Mouse (Mus musculus) heart, embryonic 10.5 days (tissue): ENCODE results near the gene Cfap74. TPM values are rescaled to one million over a fixed set of nuclear protein-coding genes. Genes with fewer than 3 reads are reported as not detected.
"Not testable (repeated sequence)": the region's sequence is repeated elsewhere in the genome, so short reads cannot be mapped to it uniquely, and the experiment has no call there.

Experiments
- DNase-seq: peaks from one replicate; pipeline ENCODE4 v3.0.0-alpha.2; 2017; ENCODE audit warnings: low spot score
- H3K27ac ChIP-seq: fragments of 300-500 bp; sonication (generic); 2 replicates; pipeline ENCODE4 v1.5.1; 2016; ENCODE audit warnings: mild to moderate bottlenecking
- H3K27me3 ChIP-seq: fragments of 300-500 bp; sonication (generic); 2 replicates; pipeline ENCODE4 v1.6.1; 2016; ENCODE audit warnings: mild to moderate bottlenecking; ENCODE audit not compliant: poor library complexity, insufficient read depth, severe bottlenecking
- H3K36me3 ChIP-seq: fragments of 300-500 bp; sonication (generic); 2 replicates; pipeline ENCODE4 v1.6.1; 2016; ENCODE audit warnings: mild to moderate bottlenecking, moderate library complexity
- H3K4me1 ChIP-seq: fragments of 300-500 bp; sonication (generic); 2 replicates; pipeline ENCODE4 v1.6.1; 2016; ENCODE audit warnings: mild to moderate bottlenecking
- H3K4me3 ChIP-seq: fragments of 300-500 bp; sonication (generic); 2 replicates; pipeline ENCODE4 v1.5.1; 2016; ENCODE audit warnings: mild to moderate bottlenecking, moderate library complexity
- H3K9me3 ChIP-seq: fragments of 300-500 bp; sonication (generic); 2 replicates; pipeline ENCODE4 v1.6.1; 2016; ENCODE audit warnings: mild to moderate bottlenecking, moderate library complexity
- WGBS: fragments of 180-500 bp; shearing (Covaris S2); methylation state at CpG from one replicate; pipeline ENCODE4 v1.1.7; 2016; 5-methylcytosine and 5-hydroxymethylcytosine counted together
- polyA plus RNA-seq: library from polyadenylated mRNA; unstranded; fragments of >200 nt; fragmentation: Nextera tagmentation; extraction: Ambion mirVana; gene quantifications from 2 replicates; pipeline ENCODE4 v1.2.1, GENCODE M21; 2016

Cfap74 gene
- polyA plus RNA-seq, 1 experiment from 2014 or later = 3.3 TPM

DNA sequence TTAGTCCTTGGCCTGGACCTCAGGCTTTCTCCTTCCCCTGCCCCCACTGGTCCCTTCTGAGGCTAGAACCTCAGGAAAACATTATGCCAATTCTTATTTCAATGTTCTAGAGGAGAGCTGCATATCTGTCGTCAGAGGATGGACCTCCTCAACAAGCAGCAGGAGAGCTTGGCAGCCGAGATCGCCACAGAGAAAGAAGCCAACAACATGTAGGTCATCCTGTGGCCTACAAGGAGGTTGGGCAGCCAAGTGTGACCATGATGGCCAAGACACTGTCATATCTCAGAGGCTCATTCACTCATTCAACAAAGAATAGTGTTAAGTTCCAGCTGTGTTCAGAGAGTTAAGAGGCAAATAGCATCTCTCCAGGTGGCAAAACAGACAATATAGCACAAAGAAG, 11.1 kb downstream of the Cfap74 start:
- Histone ChIP-seq H3K27ac (no peak overlapping the region), H3K9me3 (no peaks in the 10 kb centered on the region), H3K4me3 (no peak overlapping the region), H3K4me1 (no peaks in the 10 kb centered on the region), H3K36me3 (no peaks in the 10 kb centered on the region), H3K27me3 (no peaks in the 10 kb centered on the region)
- no peak for DNase-seq
- 79% methylated on average over 3 of the region's 3 CpGs for WGBS

DNA sequence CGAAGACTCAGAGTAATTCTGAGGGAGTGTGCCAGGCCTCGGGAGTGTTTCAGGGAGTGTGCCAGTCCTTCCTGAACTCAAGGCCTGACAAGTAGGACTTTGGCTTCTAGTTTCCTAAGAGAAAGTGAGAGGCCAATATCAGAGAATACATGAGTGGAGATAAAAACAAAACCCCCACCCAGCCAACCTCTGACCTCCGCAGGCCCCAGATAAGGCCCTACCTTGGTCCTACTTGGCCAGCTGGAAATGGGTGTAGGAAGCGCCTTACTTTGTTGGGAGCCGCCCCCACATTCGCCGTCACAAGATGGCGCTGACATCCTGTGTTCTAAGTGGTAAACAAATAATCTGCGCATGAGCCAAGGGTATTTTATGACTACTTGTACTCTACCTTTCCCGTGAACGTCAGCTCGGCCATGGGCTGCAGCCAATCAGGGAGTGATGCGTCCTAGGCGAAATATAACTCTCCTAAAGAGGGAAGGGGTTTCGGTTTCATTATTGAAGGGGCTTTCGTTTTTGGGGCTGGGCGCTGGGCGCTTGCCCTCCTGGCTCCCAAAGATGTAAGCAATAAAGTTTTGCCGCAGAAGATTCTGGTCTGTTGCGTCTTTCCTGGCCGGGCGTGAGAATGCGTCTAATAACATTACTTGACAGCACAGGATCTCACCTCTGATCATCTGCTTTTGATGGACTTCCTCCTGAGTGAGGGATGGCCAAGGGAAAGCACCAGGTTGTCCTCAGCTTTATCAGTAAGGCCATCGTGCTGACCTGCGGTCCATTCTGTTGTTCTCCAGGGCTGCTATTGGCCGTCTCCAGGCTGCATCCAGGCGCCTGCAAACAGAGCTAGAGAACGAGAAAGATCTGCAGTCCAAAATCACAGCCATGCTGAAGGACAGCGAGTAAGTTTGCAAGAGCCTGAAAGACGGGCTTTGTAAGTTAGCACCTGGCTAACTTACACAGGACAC, 12.7 kb downstream of the Cfap74 start:
- WGBS = 75% methylated on average over 21 of the region's 30 CpGs
- H3K4me1 ChIP-seq, H3K27ac ChIP-seq, H3K27me3 ChIP-seq, H3K4me3 ChIP-seq, DNase-seq, H3K9me3 ChIP-seq, H3K36me3 ChIP-seq: not testable (repeated sequence)

DNA sequence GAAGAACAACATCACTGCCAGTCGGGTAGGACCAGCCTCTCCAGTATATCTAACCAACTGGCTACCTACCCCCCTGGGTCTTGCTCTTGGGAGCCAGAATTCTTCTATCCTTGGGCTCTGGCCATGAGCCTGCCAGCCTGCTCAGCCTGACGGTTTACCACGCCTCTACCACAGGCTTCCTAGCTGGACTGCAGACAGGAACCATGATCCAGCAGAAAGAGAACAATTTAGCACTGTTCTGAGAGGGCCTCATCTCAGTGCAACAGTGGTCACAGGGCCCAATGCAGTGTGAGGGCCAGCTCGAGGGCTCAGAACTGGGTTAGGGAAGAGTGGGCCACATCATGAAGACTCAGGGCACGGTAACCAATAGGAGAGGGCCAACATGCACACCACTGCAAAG, 15.0 kb downstream of the Cfap74 start:
- DNase-seq = no peak
- H3K27ac ChIP-seq = no peak overlapping the region
- no peaks in the 10 kb centered on the region for H3K9me3 ChIP-seq
- no peak overlapping the region for H3K4me3 ChIP-seq
- no peaks in the 10 kb centered on the region; the same call in 1 of the 2 replicates for H3K27me3 ChIP-seq
- no peaks in the 10 kb centered on the region for H3K4me1 ChIP-seq
- 78% methylated on average over 5 of the region's 5 CpGs for WGBS
- H3K36me3 ChIP-seq = no peaks in the 10 kb centered on the region

- no peak overlapping the region for H3K4me3 ChIP-seq
- WGBS = 77% methylated on average over 6 of the region's 6 CpGs
- no peaks in the 10 kb centered on the region for H3K36me3 ChIP-seq
- H3K27me3 ChIP-seq = no peaks in the 10 kb centered on the region; the same call in 1 of the 2 replicates
- 0 out of 2 replicates have a peak overlapping the region, but pooled peaks have one; percentile 42 for H3K27ac ChIP-seq
- H3K9me3 ChIP-seq = no peaks in the 10 kb centered on the region
- no peak for DNase-seq
- H3K4me1 ChIP-seq = no peaks in the 10 kb centered on the region
Measured at GRCm38 (mm10) chr4:155426272-155426671, 17.3 kb downstream of the Cfap74 start.

- Histone ChIP-seq H3K4me1 (no peaks in the 10 kb centered on the region), H3K36me3 (no peaks in the 10 kb centered on the region), H3K27me3 (no peaks in the 10 kb centered on the region; the same call in 1 of the 2 replicates), H3K27ac (no peak overlapping the region), H3K4me3 (no peak overlapping the region), H3K9me3 (no peaks in the 10 kb centered on the region)
- DNase-seq = no peak
Measured at GRCm38 (mm10) chr4:155428442-155428841, 19.5 kb downstream of the Cfap74 start.

DNA sequence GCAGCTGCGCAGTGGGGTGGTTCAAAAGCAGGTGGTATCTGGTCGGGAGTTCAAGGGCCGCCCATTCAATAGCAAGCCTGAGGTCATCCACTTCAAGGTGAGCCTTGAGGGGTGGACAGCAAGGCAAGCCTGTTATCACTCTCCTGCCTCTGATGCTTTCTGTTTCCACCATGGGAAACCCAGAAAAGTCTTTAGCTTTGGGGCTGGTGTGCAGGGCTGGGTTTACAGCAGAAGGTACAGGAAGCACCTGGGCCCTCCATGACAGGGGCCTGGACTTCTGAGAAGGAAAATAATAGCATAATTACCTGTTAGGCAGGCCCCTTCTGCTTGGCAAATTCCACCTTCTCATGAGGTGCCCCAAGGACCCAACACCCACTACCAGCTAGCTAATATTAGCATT, 20.2 kb downstream of the Cfap74 start:
- no peak overlapping the region for H3K4me3 ChIP-seq
- H3K9me3 ChIP-seq = no peaks in the 10 kb centered on the region

GRCm38 (mm10) chr4:155432358-155432757, 23.4 kb downstream of the Cfap74 start:
- DNase-seq = no peak
- Histone ChIP-seq H3K27me3 (no peaks in the 10 kb centered on the region), H3K27ac (no peak overlapping the region), H3K4me1 (no peaks in the 10 kb centered on the region), H3K4me3 (no peak overlapping the region), H3K36me3 (no peaks in the 10 kb centered on the region), H3K9me3 (no peaks in the 10 kb centered on the region)
- 80% methylated on average over 6 of the region's 6 CpGs for WGBS

More for the DNA sequence above, 20.2 kb downstream of the Cfap74 start:
- 68% methylated on average over 3 of the region's 3 CpGs for WGBS
- DNase-seq = no peak
- Histone ChIP-seq H3K4me1 (no peaks in the 10 kb centered on the region), H3K27ac (no peak overlapping the region), H3K36me3 (no peaks in the 10 kb centered on the region), H3K27me3 (no peaks in the 10 kb centered on the region; the same call in 1 of the 2 replicates)

GRCm38 (mm10) chr4:155433993-155434392, 25.0 kb downstream of the Cfap74 start:
- WGBS = 67% methylated on average over 5 of the region's 5 CpGs
- Histone ChIP-seq H3K27ac (no peak overlapping the region), H3K36me3 (no peaks in the 10 kb centered on the region), H3K4me1 (no peaks in the 10 kb centered on the region), H3K27me3 (no peaks in the 10 kb centered on the region), H3K4me3 (no peak overlapping the region), H3K9me3 (no peaks in the 10 kb centered on the region)
- no peak for DNase-seq

GRCm38 (mm10) chr4:155442808-155443207, 33.8 kb downstream of the Cfap74 start:
- Histone ChIP-seq H3K27ac (no peak overlapping the region), H3K4me1 (no peaks in the 10 kb centered on the region), H3K36me3 (no peaks in the 10 kb centered on the region), H3K9me3 (no peaks in the 10 kb centered on the region), H3K4me3 (no peak overlapping the region), H3K27me3 (no peaks in the 10 kb centered on the region)
- WGBS = 66% methylated on average over 3 of the region's 3 CpGs
- no peak for DNase-seq

DNA sequence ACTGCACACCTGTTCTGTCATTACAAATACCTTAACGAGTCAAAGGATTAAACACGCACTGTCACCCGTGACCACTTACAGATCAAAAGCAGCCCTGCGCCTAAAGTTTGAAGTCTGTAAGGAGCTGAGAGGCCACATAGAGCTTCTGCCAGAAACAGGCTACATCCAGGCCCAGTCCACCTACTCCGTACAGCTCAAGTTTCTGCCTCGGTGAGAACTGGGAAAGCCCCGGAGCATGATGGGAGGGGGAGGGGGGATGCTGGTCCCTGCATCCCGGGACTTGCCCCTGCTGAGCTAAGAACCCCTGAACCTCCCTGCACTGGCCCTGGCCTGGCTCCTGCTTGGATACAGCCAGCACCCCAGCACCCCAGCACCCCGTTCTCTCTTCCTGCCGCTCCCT, 42.6 kb downstream of the Cfap74 start:
- no peaks in the 10 kb centered on the region for H3K27me3 ChIP-seq
- 35% methylated on average over 10 of the region's 10 CpGs for WGBS
- peaks cover 4% of the 10 kb centered on the region for H3K4me1 ChIP-seq
- H3K36me3 ChIP-seq = no peaks in the 10 kb centered on the region
- H3K4me3 ChIP-seq = no peak overlapping the region
- no peaks in the 10 kb centered on the region for H3K9me3 ChIP-seq
- no peak for DNase-seq
- no peak overlapping the region for H3K27ac ChIP-seq

DNA sequence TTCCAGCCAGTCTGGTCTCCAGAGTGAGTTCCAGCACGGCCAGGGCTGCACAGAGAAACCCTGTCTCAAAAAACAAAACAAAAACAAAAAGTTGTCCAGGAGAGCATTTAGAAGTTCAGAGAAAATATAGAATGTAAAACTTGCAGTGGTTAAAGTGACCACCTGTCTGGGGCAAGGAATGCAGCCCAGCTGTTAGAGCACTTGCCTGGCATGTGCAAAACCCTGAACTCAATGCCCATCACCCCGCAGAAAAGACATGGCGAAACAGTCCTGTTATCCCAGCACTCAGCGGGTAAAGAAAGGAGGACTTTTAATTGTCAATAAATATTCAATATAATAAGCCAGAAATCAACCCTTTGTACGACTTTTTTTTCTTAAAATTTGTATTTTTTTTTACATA, 49.6 kb downstream of the Cfap74 start:
- peaks cover 25% of the 10 kb centered on the region for H3K27me3 ChIP-seq
- no peaks in the 10 kb centered on the region for H3K36me3 ChIP-seq
- 74% methylated on average over 5 of the region's 5 CpGs for WGBS
- no peak for DNase-seq
- no peaks in the 10 kb centered on the region for H3K9me3 ChIP-seq
- no peak overlapping the region for H3K27ac ChIP-seq
- no peak overlapping the region for H3K4me3 ChIP-seq
- no peaks in the 10 kb centered on the region for H3K4me1 ChIP-seq

DNA sequence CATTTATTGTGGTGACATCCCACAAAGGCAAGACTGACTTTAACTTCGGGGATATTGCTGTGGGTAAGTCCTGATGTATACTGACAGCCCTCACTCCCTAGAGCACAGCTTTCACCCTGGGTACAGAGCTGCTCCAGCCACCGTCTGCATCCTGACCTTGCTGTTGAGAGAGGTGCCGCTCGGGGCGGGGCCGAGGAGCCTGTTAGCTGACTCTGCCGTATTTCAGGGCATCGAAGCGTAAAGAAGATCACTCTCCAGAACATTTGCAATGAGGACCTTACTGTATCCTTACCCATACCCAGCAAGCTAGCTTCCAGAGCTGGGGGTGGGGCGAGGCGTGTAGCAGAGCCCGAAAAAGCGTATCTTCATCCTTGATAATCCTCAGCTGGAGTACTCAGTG, 54.1 kb downstream of the Cfap74 start:
- H3K4me1 ChIP-seq = no peaks in the 10 kb centered on the region
- WGBS = 74% methylated on average over 13 of the region's 13 CpGs

DNA sequence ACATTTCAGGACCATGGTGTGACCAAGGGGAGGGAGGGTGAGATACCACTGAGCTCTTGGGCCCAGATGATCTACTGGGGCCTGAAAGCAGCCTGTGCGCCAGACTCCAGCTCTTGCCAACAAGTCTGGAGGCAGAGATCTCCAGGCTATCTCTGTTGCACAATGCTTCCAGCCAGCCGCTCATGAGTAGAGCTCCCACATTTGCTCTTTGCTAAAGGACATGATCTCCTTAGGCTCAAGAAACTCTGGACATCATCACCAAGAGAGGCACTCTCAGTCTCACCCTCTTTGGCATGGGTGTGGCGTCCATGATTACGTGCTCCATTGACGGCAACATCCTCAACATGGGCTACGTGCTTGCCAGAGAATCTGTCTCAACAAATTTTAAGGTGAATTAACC, 54.6 kb downstream of the Cfap74 start:
- Histone ChIP-seq H3K27me3 (peaks cover 59% of the 10 kb centered on the region), H3K4me3 (no peak overlapping the region), H3K27ac (no peak overlapping the region), H3K36me3 (no peaks in the 10 kb centered on the region), H3K4me1 (no peaks in the 10 kb centered on the region), H3K9me3 (no peaks in the 10 kb centered on the region)
- DNase-seq = no peak
- 78% methylated on average over 6 of the region's 6 CpGs for WGBS

More for the DNA sequence above, 54.1 kb downstream of the Cfap74 start:
- H3K4me3 ChIP-seq = no peak overlapping the region
- H3K27ac ChIP-seq = no peak overlapping the region
- no peaks in the 10 kb centered on the region for H3K36me3 ChIP-seq
- H3K9me3 ChIP-seq = no peaks in the 10 kb centered on the region
- no peak for DNase-seq
- H3K27me3 ChIP-seq = peaks cover 54% of the 10 kb centered on the region
